Mouse (Mus musculus): ENCODE data around the gene Dnajc17. TPM values are rescaled to one million over a fixed set of nuclear protein-coding genes. Genes with fewer than 3 reads are reported as not detected.

Dnajc17 gene
- 9.9 and 11.4 TPM in 2 replicates for polyA plus RNA-seq (2015; fragmentation: Nextera tagmentation; extraction: Ambion mirVana)

DNA sequence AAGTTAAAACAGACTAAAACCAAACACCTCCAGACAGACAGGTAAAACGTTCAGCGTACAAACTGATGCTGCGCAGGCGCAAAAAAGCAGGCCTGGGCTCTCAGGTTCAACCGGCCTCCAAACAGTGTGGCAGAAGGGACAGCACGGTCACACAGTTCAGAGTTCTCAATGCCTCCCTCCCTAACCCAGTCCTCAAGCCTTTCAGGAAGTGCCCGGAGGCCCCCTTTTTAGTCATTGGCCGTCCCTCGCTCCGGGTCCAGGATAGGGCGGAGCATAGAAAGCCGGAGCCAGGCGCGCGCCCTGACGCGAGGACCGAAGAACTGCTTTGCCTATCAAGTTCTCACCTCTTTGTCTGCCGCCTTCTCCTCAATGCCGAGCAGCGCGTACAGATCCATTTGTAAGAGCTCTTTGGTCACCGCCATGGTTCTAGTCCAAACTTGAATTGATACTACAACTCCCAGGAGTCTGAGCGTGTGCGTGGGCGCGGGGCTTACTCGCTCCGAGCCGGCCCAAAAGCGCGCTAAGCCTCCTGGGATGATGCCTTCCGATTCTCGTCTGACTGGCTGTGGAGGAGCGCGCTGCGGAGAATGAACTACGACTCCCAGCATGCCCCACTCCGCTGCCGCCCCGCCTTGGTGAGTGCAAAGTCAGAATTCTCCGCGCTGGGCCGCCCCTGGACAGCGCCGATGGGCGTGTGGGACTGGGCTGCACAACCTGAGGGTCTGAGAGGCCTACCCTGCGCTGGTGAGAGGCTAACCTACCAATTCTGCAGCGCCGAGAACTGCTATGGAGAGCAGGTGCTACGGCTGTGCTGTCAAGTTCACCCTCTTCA lies at the start of gene Dnajc17, which contains the start of gene Zfyve19:
Gene Dnajc17 (minus strand): TSS at position 452 of the 832 bp plus-strand sequence.
Gene Zfyve19 (plus strand): TSS at position 274 of the 832 bp plus-strand sequence.
- H3K36me3 ChIP-seq = peaks cover 24% of the 10 kb centered on the region
- peak within 1 kb of the TSS; percentile 85 for H3K27ac ChIP-seq
- H3K9ac ChIP-seq = peak within 1 kb of the TSS; percentile 81
- H3K4me2 ChIP-seq = peak within 1 kb of the TSS; percentile 78
- no peaks in the 10 kb centered on the region for H3K27me3 ChIP-seq
- H3K4me1 ChIP-seq (replicated peaks) = peaks cover 34% of the 10 kb centered on the region
- under 1% methylated on average over 51 of the region's 51 CpGs for WGBS (ENCODE audit: insufficient replicate concordance)
- ATAC-seq (ENCODE audit: low read depth) (peak; percentile 97), DNase-seq (peak; percentile 95)
- H3K9me3 ChIP-seq (replicated peaks) = no peaks in the 10 kb centered on the region
- H3K4me3 ChIP-seq (replicated peaks) = peak within 1 kb of the TSS; percentile 78

DNA sequence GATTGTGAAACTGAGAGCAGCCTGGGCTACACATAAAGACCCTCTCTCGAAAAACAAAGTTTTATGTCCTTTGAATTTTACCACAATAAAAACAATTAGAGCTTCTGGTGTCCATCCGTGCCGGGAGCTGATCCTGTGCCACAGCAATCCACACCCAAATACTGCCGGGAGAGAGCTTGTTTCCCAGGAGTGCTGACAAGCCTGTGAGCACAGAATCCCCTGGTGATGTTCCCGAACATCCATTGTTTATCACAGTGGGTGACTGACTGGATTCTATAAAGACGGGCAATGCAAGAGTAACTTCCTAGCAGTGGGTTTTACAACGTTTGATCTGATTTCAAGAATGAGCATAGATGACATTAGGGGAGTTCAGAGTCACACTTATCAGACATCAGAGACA lies 46.4 kb upstream of the Dnajc17 start:
- Histone ChIP-seq H3K9ac (no peak overlapping the region), H3K36me3 (no peaks in the 10 kb centered on the region), H3K4me2 (no peak overlapping the region), H3K9me3 (replicated peaks) (no peaks in the 10 kb centered on the region), H3K4me1 (replicated peaks) (peaks cover 10% of the 10 kb centered on the region), H3K27ac (no peak overlapping the region), H3K4me3 (replicated peaks) (no peak overlapping the region), H3K27me3 (peaks cover 31% of the 10 kb centered on the region)
- DNase-seq (no peak), ATAC-seq (ENCODE audit: low read depth) (no peak)
- WGBS (ENCODE audit: insufficient replicate concordance) = 31% methylated on average over 7 of the region's 7 CpGs

DNA sequence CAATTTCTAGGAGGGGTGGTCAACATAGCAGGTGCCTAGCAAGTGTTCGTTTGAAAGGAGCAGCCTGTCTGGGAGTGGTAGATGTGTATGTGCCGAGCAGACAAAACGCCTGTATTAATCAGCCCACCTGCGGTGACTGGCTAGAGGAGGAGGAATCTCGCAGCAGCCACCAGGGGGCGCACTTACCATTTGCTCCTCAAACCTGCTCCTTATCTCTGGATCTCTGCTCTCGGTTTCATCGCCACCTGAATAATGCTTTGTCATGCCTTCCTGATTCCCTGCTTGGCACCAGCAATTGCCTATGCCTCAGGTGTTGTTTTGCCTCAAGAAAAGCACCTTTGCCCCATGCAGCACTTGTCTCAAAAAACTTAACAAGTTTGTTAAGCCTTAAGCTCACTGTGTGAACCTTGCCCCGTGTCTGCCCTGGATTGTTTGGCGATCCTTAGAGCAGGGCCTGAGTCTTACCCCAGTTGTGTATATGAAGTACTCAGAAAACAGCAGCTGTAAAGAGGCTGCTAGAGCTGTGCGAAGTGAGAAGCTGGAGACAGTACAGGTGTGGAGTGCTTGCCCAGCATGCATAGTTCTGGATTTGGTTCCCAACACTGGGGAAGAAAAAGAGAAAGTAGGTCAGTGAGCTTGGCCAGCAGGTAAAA lies 42.4 kb upstream of the Dnajc17 start:
- 9% methylated on average over 11 of the region's 11 CpGs for WGBS (ENCODE audit: insufficient replicate concordance)
- Histone ChIP-seq H3K4me1 (replicated peaks) (peaks cover 10% of the 10 kb centered on the region), H3K9me3 (replicated peaks) (no peaks in the 10 kb centered on the region), H3K4me3 (replicated peaks) (peak overlapping the region; percentile 18; the same call in 1 of the 2 replicates), H3K9ac (peak overlapping the region; percentile 52), H3K27ac (no peak overlapping the region), H3K36me3 (no peaks in the 10 kb centered on the region), H3K27me3 (peaks cover 30% of the 10 kb centered on the region), H3K4me2 (peak overlapping the region; percentile 58)
- ATAC-seq (ENCODE audit: low read depth) (peak; percentile 72), DNase-seq (peak; percentile 81)

DNA sequence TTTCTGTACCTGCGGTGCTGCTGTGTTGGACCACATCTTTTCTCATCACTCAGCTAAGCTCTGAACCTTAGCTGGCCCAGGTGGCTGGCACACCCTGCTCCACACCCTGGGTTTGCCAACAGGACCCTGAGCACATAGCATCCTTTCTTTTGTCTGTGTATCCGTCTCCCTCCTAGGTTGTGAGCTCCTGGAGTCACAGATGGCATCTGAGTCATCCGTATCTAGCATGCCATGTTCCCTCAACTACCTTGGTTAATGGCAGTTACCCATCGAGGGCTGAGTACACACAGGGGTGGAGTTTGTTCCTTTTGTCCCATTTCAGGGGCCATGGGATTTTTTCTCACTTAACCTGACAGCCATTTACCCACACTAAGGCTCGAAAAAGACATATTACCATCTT lies 41.8 kb upstream of the Dnajc17 start:
- H3K9ac ChIP-seq = no peak overlapping the region
- H3K9me3 ChIP-seq (replicated peaks) = no peaks in the 10 kb centered on the region
- H3K4me1 ChIP-seq (replicated peaks) = peaks cover 10% of the 10 kb centered on the region
- no peak overlapping the region for H3K27ac ChIP-seq
- WGBS (ENCODE audit: insufficient replicate concordance) = 61% methylated on average over 5 of the region's 5 CpGs
- H3K27me3 ChIP-seq = peaks cover 28% of the 10 kb centered on the region
- no peaks in the 10 kb centered on the region for H3K36me3 ChIP-seq
- H3K4me3 ChIP-seq (replicated peaks) = no peak overlapping the region
- no peak for ATAC-seq (ENCODE audit: low read depth)
- H3K4me2 ChIP-seq = peak overlapping the region; percentile 58; the same call in 1 of the 2 replicates
- DNase-seq = no peak

- Histone ChIP-seq H3K9me3 (replicated peaks) (no peaks in the 10 kb centered on the region), H3K4me2 (no peak overlapping the region), H3K27ac (no peak overlapping the region)
Measured at GRCm38 (mm10) chr2:119249592-119250061, 41.0 kb upstream of the Dnajc17 start.

GRCm38 (mm10) chr2:119247904-119248303 lies 39.3 kb upstream of the Dnajc17 start:
- no peak overlapping the region for H3K4me3 ChIP-seq (replicated peaks)
- H3K9me3 ChIP-seq (replicated peaks) = no peaks in the 10 kb centered on the region
- no peak overlapping the region for H3K27ac ChIP-seq
- H3K36me3 ChIP-seq = no peaks in the 10 kb centered on the region
- no peak overlapping the region for H3K4me2 ChIP-seq
- H3K27me3 ChIP-seq = peaks cover 10% of the 10 kb centered on the region
- no peak for ATAC-seq (ENCODE audit: low read depth)
- H3K4me1 ChIP-seq (replicated peaks) = peaks cover 10% of the 10 kb centered on the region
- 73% methylated on average over 9 of the region's 9 CpGs for WGBS (ENCODE audit: insufficient replicate concordance)
- no peak overlapping the region for H3K9ac ChIP-seq
- no peak for DNase-seq

More at GRCm38 (mm10) chr2:119249592-119250061, 41.0 kb upstream of the Dnajc17 start:
- ATAC-seq (ENCODE audit: low read depth) (no peak), DNase-seq (no peak)
- Histone ChIP-seq H3K36me3 (no peaks in the 10 kb centered on the region), H3K4me1 (replicated peaks) (peaks cover 10% of the 10 kb centered on the region), H3K4me3 (replicated peaks) (no peak overlapping the region), H3K27me3 (peaks cover 20% of the 10 kb centered on the region), H3K9ac (no peak overlapping the region)
- WGBS (ENCODE audit: insufficient replicate concordance) = 61% methylated on average over 4 of the region's 4 CpGs

- Histone ChIP-seq H3K9me3 (replicated peaks) (no peaks in the 10 kb centered on the region), H3K27ac (no peak overlapping the region), H3K4me1 (replicated peaks) (no peaks in the 10 kb centered on the region), H3K27me3 (peaks cover 19% of the 10 kb centered on the region), H3K4me3 (replicated peaks) (no peak overlapping the region), H3K4me2 (no peak overlapping the region), H3K9ac (no peak overlapping the region), H3K36me3 (no peaks in the 10 kb centered on the region)
- DNase-seq (no peak), ATAC-seq (ENCODE audit: low read depth) (no peak)
- 45% methylated on average over 7 of the region's 7 CpGs for WGBS (ENCODE audit: insufficient replicate concordance)
Measured at GRCm38 (mm10) chr2:119245246-119245645, 36.7 kb upstream of the Dnajc17 start.

DNA sequence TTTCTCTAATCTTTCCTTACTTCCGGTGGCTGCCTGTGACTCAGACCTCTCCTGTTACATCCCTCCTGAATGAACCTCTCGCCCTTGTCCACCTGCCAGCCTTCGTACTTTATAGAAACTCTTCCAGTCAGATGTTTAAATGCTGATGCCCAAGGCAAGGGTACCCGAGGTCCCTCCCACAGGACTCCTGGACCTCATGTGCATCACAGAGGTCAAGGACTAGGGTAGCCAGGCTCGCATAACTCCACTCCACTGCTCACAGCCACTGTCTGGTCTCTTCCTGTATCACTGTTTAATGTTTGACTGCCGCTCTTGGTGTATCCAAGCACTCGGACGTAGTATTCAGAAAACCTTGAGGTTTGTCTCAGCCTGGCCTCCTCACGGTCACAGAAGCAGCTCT lies 34.0 kb upstream of the Dnajc17 start:
- ATAC-seq (ENCODE audit: low read depth) (no peak), DNase-seq (no peak)
- H3K4me1 ChIP-seq (replicated peaks) = peaks cover 4% of the 10 kb centered on the region
- H3K27ac ChIP-seq = no peak overlapping the region
- no peak overlapping the region for H3K4me3 ChIP-seq (replicated peaks)
- H3K27me3 ChIP-seq = peaks cover 42% of the 10 kb centered on the region
- H3K4me2 ChIP-seq = no peak overlapping the region
- H3K36me3 ChIP-seq = no peaks in the 10 kb centered on the region
- H3K9me3 ChIP-seq (replicated peaks) = no peaks in the 10 kb centered on the region
- no peak overlapping the region for H3K9ac ChIP-seq
- 58% methylated on average over 9 of the region's 9 CpGs for WGBS (ENCODE audit: insufficient replicate concordance)

- H3K4me3 ChIP-seq (replicated peaks) = no peak overlapping the region
- DNase-seq = no peak
- ATAC-seq (ENCODE audit: low read depth) = no peak
- 60% methylated on average over 4 of the region's 4 CpGs for WGBS (ENCODE audit: insufficient replicate concordance)
- no peak overlapping the region for H3K9ac ChIP-seq
- peaks cover 12% of the 10 kb centered on the region for H3K4me1 ChIP-seq (replicated peaks)
- no peak overlapping the region for H3K27ac ChIP-seq
- H3K4me2 ChIP-seq = no peak overlapping the region
- H3K36me3 ChIP-seq = no peaks in the 10 kb centered on the region
- no peaks in the 10 kb centered on the region for H3K9me3 ChIP-seq (replicated peaks)
- H3K27me3 ChIP-seq = peaks cover 59% of the 10 kb centered on the region
Measured at GRCm38 (mm10) chr2:119240819-119241186, 32.2 kb upstream of the Dnajc17 start.

DNA sequence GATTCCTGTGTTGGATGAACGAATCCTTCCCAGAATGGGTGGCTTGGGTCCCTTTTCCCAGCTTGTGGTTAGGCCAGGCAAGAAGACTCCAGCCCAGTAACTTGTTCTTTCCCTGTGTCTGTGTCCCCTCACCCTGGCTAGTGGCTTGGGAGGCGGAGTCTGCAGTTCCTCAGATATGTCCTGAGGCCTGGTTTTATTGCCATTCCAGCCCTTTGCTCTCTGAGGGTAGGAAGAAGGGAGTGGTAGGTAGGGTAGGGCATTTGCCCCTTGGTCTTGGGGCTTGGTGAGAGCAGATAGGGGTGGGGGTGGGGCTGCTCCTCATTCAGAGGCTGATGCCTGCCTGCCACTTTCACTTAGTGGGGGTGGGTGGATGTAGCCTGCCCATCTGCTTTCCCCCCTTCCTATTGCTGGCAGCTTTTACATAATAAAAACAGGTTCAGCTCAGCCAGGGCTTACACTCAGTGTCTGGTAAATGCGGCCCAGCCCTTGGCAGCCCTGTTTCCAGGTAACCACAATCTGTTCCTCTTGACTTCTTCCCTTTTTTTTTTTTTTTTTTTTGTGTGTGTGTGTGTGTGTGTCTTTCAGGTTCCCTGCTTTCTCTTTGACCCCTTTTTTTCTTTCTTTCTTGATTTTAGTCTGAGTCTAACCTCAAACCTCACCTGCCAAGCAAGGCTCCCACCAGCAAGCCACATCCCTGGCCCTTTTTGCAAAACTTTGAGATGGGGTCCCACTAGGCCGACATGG lies 31.7 kb upstream of the Dnajc17 start:
- H3K4me2 ChIP-seq = no peak overlapping the region
- no peak overlapping the region for H3K4me3 ChIP-seq (replicated peaks)
- DNase-seq = no peak
- ATAC-seq (ENCODE audit: low read depth) = no peak
- peaks cover 12% of the 10 kb centered on the region for H3K4me1 ChIP-seq (replicated peaks)
- 50% methylated on average over 4 of the region's 4 CpGs for WGBS (ENCODE audit: insufficient replicate concordance)
- no peak overlapping the region for H3K27ac ChIP-seq
- H3K36me3 ChIP-seq = no peaks in the 10 kb centered on the region
- H3K9me3 ChIP-seq (replicated peaks) = no peaks in the 10 kb centered on the region
- peaks cover 65% of the 10 kb centered on the region for H3K27me3 ChIP-seq
- no peak overlapping the region for H3K9ac ChIP-seq

- Histone ChIP-seq H3K4me3 (replicated peaks) (no peak overlapping the region), H3K9ac (no peak overlapping the region), H3K27ac (no peak overlapping the region), H3K36me3 (no peaks in the 10 kb centered on the region), H3K4me1 (replicated peaks) (peaks cover 12% of the 10 kb centered on the region), H3K27me3 (peaks cover 80% of the 10 kb centered on the region), H3K9me3 (replicated peaks) (no peaks in the 10 kb centered on the region), H3K4me2 (no peak overlapping the region)
- WGBS (ENCODE audit: insufficient replicate concordance) = 62% methylated on average over 2 of the region's 2 CpGs
- DNase-seq (no peak), ATAC-seq (ENCODE audit: low read depth) (no peak)
Measured at GRCm38 (mm10) chr2:119238671-119239070, 30.1 kb upstream of the Dnajc17 start.

All from liver, embryonic 13.5 days (tissue).